Mouse (Mus musculus): Measurements from ENCODE around the gene Ncl. TPM values are rescaled to one million over a fixed set of nuclear protein-coding genes. Genes with fewer than 3 reads are reported as not detected.

Ncl gene
- total RNA-seq, 4 experiments from 2014 or later = 86.8 to 116 (median 104) TPM

DNA sequence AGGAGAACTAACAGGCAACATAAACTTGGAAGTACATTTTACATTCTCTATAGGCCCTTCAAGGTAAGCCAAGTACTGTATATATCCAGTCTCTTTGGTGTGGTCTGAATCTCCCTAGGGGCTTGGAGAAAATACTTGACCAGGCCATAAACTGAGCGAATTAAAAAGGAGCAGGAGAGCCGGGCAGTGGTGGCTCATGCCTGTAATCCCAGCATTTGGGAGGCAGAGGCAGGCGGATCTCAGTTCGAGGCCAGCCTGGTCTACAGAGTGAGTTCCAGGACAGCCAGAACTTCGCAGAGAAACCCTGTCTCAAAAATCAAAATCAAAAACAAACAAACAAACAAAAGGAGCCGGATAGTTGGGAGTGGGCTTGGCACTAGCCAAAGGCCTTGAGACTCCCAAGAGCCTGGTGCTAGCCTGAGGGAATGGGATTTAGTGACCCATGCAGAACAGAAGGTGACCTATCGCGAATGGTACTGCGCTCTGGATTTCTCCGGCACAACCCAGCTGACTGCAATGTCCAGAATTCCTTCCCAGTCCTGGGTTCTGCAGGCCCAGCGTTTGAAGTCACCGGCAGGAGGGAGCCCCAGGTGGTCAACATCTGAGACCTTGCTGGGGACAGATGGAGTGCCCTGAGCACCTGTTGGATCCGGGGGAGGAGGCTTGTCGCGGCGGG is 46.0 kb downstream of the Ncl start:
- no peak for DNase-seq (ENCODE audit: low spot score in 2 of 2)

- DNase-seq (ENCODE audit: low spot score in 2 of 2) = no peak
Measured at GRCm38 (mm10) chr1:86312269-86312668, 46.9 kb downstream of the Ncl start.

DNA sequence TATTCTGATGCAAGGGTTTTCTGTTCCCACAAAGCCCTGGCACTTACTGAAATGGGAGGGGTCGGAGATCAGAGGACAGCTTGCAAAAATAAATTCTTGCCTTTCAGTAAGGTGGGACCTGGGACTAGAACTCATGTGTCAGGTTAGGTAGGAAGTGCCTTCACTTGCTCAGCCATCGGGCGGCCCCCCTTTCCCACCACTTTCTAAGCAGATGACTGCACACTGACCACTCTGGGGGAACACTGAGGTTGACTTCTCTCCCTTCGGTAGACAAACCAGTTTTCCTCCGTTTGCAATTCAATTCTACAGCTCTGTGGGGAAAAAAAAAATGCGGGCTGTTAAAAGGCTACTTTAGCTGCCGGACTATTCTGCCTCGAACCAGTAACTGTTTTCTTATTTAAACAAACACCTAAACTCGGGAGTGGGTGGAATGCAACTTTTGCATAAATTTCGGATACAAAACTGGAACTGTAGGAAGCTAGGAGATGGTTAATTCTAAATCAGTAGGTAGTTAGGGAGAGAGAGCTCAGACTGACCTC is 47.7 kb downstream of the Ncl start:
- DNase-seq (ENCODE audit: low spot score in 2 of 2) = no peak

GRCm38 (mm10) chr1:86310536-86311310 is 48.5 kb downstream of the Ncl start:
- DNase-seq (ENCODE audit: low spot score in 2 of 2) = no peak

DNA sequence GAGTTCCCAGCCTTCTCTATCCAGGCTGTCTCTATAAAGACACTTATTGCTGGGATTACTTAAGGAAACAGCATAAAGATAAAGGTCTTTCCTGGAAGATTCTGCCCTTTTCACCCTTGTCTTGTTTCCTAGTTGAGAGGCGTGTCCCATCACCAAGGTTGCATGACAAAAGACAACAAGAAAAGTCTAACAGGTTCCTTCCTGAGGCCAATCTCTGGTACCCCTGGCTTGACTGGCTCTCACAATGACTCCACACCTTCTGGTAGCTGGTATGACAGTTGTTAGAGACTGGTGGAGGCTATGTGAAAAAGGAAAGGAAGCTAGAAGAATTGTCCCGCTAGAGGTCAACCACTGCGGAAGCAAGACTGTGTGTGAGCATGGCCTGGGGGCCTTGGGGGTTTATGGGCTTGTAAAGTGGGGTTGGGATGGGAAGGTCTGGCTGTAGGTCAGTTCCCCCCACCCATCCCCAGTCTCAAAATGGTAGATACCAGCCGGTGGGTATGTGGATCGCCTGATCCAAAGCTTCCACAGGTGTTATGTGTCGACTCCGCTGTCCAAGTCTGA is 49.8 kb downstream of the Ncl start:
- DNase-seq (ENCODE audit: low spot score in 2 of 2) = no peak

GRCm38 (mm10) chr1:86307871-86308641 is 51.1 kb downstream of the Ncl start:
- DNase-seq (ENCODE audit: low spot score in 2 of 2) = no peak

GRCm38 (mm10) chr1:86307177-86307762 is 51.9 kb downstream of the Ncl start:
- DNase-seq (ENCODE audit: low spot score in 2 of 2) = no peak

DNA sequence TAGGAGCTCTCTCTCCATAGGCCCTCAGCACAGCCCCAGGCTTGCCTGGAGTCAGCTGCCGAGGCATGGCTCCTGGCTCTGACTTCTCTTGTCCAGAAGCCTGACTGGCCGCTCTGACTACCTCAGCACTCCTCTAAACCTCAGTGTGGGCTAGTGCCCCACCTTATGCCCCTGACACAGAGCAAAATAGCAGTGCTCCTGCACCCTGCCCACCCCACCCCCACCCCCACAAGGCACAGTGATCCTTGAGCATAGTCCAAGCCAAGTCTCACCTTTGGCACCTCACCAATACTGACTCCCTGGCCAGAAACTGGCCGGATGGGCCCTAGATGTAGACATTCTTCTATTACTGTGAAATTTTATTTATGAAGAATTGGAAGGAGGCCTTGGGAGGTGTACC is 52.5 kb downstream of the Ncl start:
- no peak for DNase-seq (ENCODE audit: low spot score in 2 of 2)

GRCm38 (mm10) chr1:86303873-86304250 is 55.3 kb downstream of the Ncl start:
- no peak for DNase-seq (ENCODE audit: low spot score in 2 of 2)

- no peak for DNase-seq (ENCODE audit: low spot score in 2 of 2)
Measured at GRCm38 (mm10) chr1:86303063-86303872, 55.9 kb downstream of the Ncl start.

DNA sequence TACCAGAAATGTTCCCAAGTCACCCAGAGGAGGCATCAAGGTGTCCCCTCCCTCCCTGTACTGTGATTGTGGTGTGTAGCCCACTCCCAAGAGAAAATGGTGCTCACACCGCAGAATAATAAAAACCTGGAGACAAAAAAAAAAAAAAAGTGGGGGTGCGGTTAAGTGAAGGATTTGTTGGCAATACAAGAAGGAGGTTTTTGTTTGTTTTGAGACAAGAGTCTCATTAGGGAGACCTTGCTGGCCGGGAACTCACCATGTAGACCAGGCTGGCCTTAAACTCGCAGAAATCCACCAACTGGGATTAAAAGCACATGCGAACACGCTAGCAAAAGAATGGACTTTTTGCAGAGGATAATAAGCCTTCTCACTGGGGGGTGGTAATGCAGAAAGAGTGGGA is 56.7 kb downstream of the Ncl start, which contains the start of gene B3gnt7:
Gene B3gnt7 (plus strand): TSS at position 301 of the 400 bp plus-strand sequence.
- DNase-seq (ENCODE audit: low spot score in 2 of 2) = no peak

DNA sequence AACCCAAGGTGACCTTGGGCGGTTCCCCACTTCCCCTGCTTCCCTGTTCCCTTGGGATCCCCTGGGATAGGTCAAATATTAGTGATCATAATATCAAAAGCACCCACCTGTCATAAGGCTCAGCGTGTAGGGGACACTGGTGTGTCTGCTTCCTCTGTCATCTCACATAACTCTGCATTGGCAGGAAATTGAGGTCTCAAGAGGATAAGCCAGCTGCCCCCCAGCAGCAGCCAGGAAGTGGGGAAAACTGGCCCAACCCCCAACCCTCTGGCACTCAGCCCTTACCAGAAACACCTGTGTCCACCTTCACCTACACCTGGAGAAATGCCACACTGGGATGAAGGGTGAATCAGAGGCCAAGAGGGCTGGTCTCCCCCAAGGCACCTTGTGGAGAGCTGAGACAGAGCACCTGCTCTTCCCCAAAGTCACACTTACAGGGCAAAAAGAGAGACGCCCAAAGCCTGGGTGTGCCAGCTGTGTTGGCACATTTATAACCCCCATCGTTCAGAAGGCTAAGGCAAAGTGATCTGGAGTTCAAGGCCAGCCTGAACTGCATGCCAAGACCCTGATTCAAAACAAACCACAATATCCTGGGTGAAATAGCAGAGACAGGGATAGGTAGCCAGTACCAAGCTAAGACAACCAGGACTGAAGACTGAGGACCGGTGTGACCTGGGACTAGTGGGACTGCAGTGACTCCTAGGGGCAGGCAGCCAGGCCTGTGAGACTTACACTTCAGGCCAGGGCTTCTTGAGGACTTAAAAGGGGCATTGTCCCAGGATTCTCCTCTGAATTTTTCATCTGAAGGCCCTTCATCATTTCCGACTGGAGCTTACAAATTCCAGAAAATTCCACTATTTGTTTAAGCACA is 57.7 kb downstream of the Ncl start:
- no peak for DNase-seq (ENCODE audit: low spot score in 2 of 2)

- no peak for DNase-seq (ENCODE audit: low spot score in 2 of 2)
Measured at GRCm38 (mm10) chr1:86300731-86301130, 58.5 kb downstream of the Ncl start.

DNA sequence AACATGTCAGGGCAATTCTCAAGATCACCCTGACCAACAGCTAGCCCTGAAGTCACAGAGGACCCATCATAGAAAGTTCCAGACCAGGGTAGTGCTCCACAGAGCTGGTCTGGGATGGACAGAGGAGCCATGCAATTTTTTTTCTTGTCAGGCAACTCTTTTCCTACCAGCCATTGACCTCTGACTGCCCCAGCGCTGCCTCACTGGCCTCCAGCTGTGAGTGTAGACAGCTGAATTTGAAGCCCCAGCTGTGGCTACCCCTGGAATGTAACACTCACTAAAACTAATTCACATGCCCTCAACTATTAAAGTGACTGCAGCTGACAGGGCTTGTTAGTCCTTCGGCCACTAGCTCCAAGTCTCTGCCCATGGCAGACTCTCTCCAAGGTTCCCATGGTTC is 59.1 kb downstream of the Ncl start:
- no peak for DNase-seq (ENCODE audit: low spot score in 2 of 2)

Small RNA genes within 50 kb of the gene (microRNA-seq; reads per million reads assigned to microRNA genes)
- 13.3 reads per million, percentile 10 among the genes with 10 or more reads in this experiment for gene mmu-mir-3535

Other genes starting within 250 kb of the Ncl start
- under 1 TPM in 2 of 4 experiments, not detected in 2; 0.27 to 0.65 TPM for gene Htr2b, start 247.4 kb downstream of the Ncl start, total RNA-seq (2022)
- gene Gm21972, start 225.8 kb downstream of the Ncl start, total RNA-seq (2022) = not detected
- 1 to 10 TPM; 1.5 to 2.1 (median 1.8) TPM for gene Armc9, start 204.6 kb downstream of the Ncl start, total RNA-seq (2022)
- not detected for gene B3gnt7, start 56.6 kb downstream of the Ncl start, total RNA-seq (2022)
- gene Nmur1, start 66.8 kb upstream of the Ncl start, total RNA-seq (2022) = not detected
- not detected for gene Tex44, start 66.9 kb upstream of the Ncl start, total RNA-seq (2022)
- gene Ptma, start 167.3 kb upstream of the Ncl start, total RNA-seq (2022) = 10 to 100 TPM; 50.9 to 76.9 (median 67.7) TPM
- 10 to 100 TPM; 24.5 to 33.4 (median 26.8) TPM for gene Pde6d, start 223.2 kb upstream of the Ncl start, total RNA-seq (2022)
- 10 to 100 TPM in 3 of 4 experiments, 1 to 10 TPM in 1; 9.6 to 10.5 (median 10.3) TPM for gene Cops7b, start 223.5 kb upstream of the Ncl start, total RNA-seq (2022)